Mouse (Mus musculus) embryonic facial prominence, embryonic 10.5 days (tissue): ENCODE measurements at regions not wholly inside any gene's neighbourhood (a gene's known extent, or its start where the extent isn't known, plus 50 kb on each side); places are given as distances from the start of the nearest gene placed in this dataset.

Source experiments
- DNase-seq: peaks from one replicate; pipeline ENCODE4 v3.0.0-alpha.2; 2017; ENCODE audit warnings: low spot score
- H3K27ac ChIP-seq: fragments of 300-500 bp; sonication (generic); replicated peaks from 2 replicates; pipeline ENCODE4 v1.5.1; 2016; ENCODE audit warnings: mild to moderate bottlenecking
- H3K27me3 ChIP-seq: fragments of 300-500 bp; sonication (generic); replicated peaks from 2 replicates; pipeline ENCODE4 v1.6.1; 2016; ENCODE audit warnings: low read depth, mild to moderate bottlenecking; ENCODE audit not compliant: poor library complexity, severe bottlenecking
- H3K36me3 ChIP-seq: fragments of 300-500 bp; sonication (generic); replicated peaks from 2 replicates; pipeline ENCODE4 v1.6.1; 2016; ENCODE audit warnings: mild to moderate bottlenecking, moderate library complexity
- H3K4me1 ChIP-seq: fragments of 300-500 bp; sonication (generic); 2 replicates; pipeline ENCODE4 v1.6.1; 2016
- H3K4me3 ChIP-seq: fragments of 300-500 bp; sonication (generic); 2 replicates; pipeline ENCODE4 v1.5.1; 2016; ENCODE audit warnings: mild to moderate bottlenecking, moderate library complexity
- H3K9me3 ChIP-seq: fragments of 300-500 bp; sonication (generic); 2 replicates; pipeline ENCODE4 v1.6.1; 2016; ENCODE audit warnings: mild to moderate bottlenecking
- WGBS: fragments of 180-500 bp; shearing (Covaris S2); methylation state at CpG from one replicate; pipeline ENCODE4 v1.1.7; 2016; 5-methylcytosine and 5-hydroxymethylcytosine counted together

DNA sequence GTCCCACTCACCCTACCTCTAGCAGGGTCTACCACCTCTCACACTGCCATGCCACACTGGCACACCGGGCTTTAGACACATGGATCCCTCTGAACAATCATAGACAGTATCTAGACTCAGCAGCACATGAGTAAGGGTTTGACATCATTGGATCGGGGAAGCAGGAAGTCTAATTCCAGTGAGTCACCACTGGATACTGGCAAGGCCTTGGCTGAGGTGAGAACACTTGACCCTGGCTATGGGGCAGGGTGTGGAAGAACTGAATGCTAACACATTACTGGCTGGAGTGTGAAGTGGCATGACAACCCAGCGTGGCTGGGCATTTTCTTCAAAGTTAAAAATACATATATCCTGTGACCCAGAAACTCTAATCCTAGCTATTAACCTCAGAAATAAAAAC, 114.4 kb downstream of the H2afy start:
- WGBS, result 82% methylated on average over 3 of the region's 3 CpGs

DNA sequence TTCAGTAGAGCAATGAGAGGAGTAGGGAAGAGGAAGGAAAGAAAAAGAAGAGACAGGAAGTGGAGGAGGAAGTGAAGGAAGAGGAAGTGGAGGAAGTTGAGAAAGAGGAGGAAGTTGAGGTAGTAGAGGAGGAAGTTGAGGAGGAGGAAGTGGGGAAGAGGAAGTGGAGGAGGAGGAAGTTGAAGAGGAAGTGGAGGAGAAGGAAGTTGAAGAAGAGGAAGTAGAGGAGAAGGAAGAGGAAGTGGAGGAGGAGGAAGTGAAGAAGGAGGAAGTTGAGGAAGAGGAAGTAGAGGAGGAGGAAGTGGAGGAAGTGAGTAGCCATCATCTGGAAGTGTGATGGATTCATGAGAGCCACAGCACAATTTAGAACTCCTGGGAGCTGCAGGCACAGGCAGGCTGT, 122.2 kb downstream of the H2afy start:
- H3K9me3 ChIP-seq, result no peaks in the 10 kb centered on the region

More for the DNA sequence above, 114.4 kb downstream of the H2afy start:
- no peaks in the 10 kb centered on the region for H3K9me3 ChIP-seq
- DNase-seq, result no peak
- no peak overlapping the region for H3K4me3 ChIP-seq
- peaks cover 30% of the 10 kb centered on the region for H3K4me1 ChIP-seq
- no peak overlapping the region for H3K27ac ChIP-seq
- no peaks in the 10 kb centered on the region for H3K36me3 ChIP-seq
- no peaks in the 10 kb centered on the region for H3K27me3 ChIP-seq

DNA sequence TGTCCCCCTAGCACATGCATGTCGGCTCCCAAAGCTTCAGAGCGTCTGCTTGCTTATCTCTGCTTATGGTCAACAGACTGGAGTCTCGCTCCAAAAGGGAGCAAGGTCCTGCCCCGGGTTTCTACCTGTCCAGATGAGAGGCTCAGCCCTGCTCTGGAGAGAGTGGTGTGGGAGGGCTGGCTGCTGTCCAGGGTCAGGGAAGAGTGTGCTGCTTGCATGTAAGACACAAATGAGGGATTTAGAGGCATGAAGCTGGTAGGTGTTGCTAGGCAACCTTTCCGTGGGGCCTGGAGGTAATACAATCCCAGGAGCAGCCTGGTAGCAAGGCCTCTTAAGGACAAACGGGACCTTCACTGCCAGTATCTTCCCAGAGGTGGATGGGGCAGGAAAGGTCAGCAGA, 125.7 kb downstream of the H2afy start:
- DNase-seq, result peak; percentile 60
- Histone ChIP-seq H3K36me3 (no peaks in the 10 kb centered on the region), H3K9me3 (no peaks in the 10 kb centered on the region), H3K4me1 (peaks cover 19% of the 10 kb centered on the region), H3K27ac (peak overlapping the region; percentile 1; the same call in 1 of the 2 replicates), H3K4me3 (no peak overlapping the region), H3K27me3 (0 out of 2 replicates have a peak, but pooled peaks cover 9% of the 10 kb centered on the region)
- 52% methylated on average over 6 of the region's 6 CpGs for WGBS

More for the DNA sequence above, 122.2 kb downstream of the H2afy start:
- Histone ChIP-seq H3K36me3 (no peaks in the 10 kb centered on the region), H3K4me3 (no peak overlapping the region), H3K27me3 (no peaks in the 10 kb centered on the region), H3K4me1 (peaks cover 20% of the 10 kb centered on the region), H3K27ac (no peak overlapping the region)
- DNase-seq, result no peak

DNA sequence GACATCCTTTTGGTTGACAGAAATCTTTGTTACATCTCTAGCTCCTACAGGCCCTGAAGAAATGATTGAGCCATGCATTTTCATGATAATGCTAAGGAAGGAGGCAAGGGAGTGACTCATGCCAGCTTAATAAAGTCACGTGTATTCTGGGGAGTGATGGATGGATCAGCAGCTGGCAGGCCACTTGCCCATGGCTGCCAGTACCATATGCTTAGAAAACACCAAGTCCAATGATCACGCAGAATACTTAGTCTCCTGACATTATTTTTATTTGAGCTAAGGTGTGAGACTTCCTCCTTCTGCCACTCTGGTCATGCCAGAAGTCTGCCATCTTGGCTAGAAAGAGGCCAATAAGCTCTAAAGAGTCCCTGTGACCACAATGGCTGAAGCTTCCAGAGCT, 129.3 kb downstream of the H2afy start:
- Histone ChIP-seq H3K27ac (no peak overlapping the region), H3K4me3 (no peak overlapping the region), H3K36me3 (no peaks in the 10 kb centered on the region), H3K4me1 (peaks cover 40% of the 10 kb centered on the region), H3K9me3 (no peaks in the 10 kb centered on the region), H3K27me3 (0 out of 2 replicates have a peak, but pooled peaks cover 9% of the 10 kb centered on the region)
- DNase-seq, result no peak
- WGBS, result 86% methylated on average over 2 of the region's 2 CpGs

DNA sequence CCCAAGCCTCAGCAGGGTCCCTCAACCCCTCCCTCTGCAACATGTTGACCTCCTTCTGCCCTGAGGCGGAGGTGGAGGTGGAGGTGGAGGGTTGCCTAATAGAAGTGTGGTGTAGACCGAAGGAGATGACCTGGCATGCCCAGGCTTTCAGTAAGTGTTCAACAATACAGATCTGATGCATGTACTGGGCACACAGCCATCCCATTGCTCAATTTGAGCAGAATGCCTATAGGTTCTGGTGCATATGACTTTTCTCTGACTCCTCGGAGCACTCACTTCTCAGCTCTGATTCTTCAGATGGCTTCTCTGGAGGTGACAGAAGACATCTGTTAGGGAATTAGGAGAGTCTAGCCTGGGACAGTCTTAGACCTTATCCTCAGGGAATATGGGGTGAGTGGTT, 130.4 kb downstream of the H2afy start:
- no peak for DNase-seq
- WGBS, result 83% methylated on average over 3 of the region's 3 CpGs
- no peak overlapping the region for H3K27ac ChIP-seq
- 0 out of 2 replicates have a peak, but pooled peaks cover 9% of the 10 kb centered on the region for H3K27me3 ChIP-seq
- H3K36me3 ChIP-seq, result no peaks in the 10 kb centered on the region
- H3K4me1 ChIP-seq, result peaks cover 37% of the 10 kb centered on the region
- no peaks in the 10 kb centered on the region for H3K9me3 ChIP-seq
- H3K4me3 ChIP-seq, result no peak overlapping the region

DNA sequence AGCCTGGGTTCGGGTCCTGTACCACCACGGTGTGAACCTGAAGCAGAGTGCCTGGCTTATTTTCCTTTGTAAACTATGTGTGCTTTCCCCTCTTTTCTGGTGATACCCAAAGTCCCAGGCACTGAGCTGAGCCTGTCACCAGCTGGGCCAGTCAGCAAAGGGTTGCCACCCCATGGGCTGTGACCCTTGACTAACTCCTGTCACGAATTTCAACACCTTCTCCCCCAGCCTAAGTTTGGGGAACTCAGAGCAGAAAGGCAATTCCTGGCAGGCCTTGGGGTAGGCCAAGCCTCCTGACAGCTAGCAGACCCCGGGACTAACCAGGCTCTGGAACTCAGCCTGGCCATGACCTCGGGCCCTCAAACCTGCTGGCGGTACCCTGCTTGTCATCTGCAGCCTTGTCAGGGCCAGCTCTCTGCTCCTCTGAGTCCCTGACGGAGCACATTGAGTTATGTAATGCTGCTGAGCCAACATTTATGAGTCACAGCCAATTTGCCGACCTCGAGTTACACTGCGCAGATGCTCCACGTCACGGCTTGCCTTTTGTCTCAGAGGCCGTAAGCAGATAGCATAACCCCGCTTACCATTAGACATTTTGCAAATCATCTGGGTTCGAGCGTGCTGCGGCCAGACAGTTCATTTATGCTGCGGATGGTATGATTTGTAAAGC, 132.3 kb downstream of the H2afy start:
- H3K27ac ChIP-seq, result peak overlapping the region; percentile 44

DNA sequence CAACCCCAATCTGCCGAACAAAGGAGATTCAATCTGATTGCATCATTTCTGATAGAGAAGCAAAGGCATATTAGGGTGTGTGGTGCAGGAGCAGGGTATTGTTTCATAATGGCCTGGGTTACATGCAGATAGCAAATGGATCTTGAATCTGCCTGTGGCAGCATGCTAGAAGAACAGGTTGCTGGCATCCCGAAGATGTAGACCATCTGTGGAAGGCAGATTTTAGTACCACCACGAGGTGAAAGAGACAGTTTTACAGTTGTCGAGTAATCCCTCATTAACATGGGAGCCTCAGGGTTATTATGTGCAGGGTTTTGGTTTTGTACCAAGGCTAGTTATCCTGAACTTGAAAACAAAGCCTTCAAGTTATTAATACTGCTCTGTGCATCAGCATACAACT, 140.9 kb downstream of the H2afy start:
- 85% methylated on average over 4 of the region's 4 CpGs for WGBS
- H3K27me3 ChIP-seq, result peaks cover 8% of the 10 kb centered on the region; the same call in 1 of the 2 replicates

More for the DNA sequence above, 132.3 kb downstream of the H2afy start:
- H3K4me3 ChIP-seq, result no peak overlapping the region
- H3K27me3 ChIP-seq, result 0 out of 2 replicates have a peak, but pooled peaks cover 9% of the 10 kb centered on the region
- peaks cover 25% of the 10 kb centered on the region for H3K4me1 ChIP-seq
- no peaks in the 10 kb centered on the region for H3K36me3 ChIP-seq
- H3K9me3 ChIP-seq, result no peaks in the 10 kb centered on the region
- WGBS, result 74% methylated on average over 18 of the region's 18 CpGs
- peak; percentile 75 for DNase-seq

DNA sequence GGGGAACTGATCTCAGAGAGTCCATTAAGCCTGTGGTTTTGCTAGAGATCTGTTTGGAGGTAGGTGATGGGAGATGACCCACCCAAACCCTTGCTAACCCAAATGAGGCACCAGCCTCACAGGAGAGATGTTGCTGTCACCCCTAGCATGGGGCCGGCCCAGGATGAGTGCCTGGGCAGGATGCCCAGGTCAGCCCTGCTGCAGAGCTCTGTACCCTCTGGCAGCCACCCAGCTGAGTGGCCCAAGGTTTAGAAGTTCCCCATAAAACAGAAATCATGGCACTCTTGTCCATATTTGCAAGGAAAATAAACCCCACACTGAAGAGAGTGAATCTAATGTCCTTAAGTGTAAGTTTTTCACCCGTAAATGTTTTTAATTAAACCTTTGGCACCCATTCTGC, 141.7 kb downstream of the H2afy start:
- no peak for DNase-seq
- Histone ChIP-seq H3K9me3 (no peaks in the 10 kb centered on the region), H3K27me3 (peaks cover 8% of the 10 kb centered on the region; the same call in 1 of the 2 replicates), H3K4me3 (no peak overlapping the region), H3K4me1 (peaks cover 28% of the 10 kb centered on the region), H3K27ac (no peak overlapping the region), H3K36me3 (no peaks in the 10 kb centered on the region)
- 94% methylated on average over 2 of the region's 2 CpGs for WGBS

More for the DNA sequence above, 140.9 kb downstream of the H2afy start:
- H3K4me3 ChIP-seq, result no peak overlapping the region
- no peak overlapping the region for H3K27ac ChIP-seq
- H3K4me1 ChIP-seq, result peaks cover 24% of the 10 kb centered on the region
- no peaks in the 10 kb centered on the region for H3K9me3 ChIP-seq
- DNase-seq, result no peak
- H3K36me3 ChIP-seq, result no peaks in the 10 kb centered on the region

DNA sequence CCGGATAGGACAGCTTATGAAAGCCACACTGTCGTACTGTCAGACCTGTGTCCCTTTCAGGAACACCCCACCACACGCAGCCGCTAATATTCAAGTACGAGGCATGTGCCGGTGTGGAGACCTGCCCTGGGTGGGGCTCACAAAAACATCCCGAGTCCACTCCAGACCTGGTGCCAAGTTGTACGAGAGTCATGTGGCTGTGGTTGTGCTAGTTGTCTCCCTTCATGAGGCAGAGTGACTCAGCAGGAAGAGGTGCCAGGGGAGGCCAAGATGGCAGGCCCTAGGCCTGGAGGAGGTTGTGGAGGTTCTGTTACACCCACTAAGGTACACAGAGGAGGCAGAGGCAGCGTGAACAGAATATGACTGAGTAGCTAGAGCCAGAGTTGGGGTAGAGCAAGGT, 143.5 kb downstream of the H2afy start:
- H3K36me3 ChIP-seq, result no peaks in the 10 kb centered on the region
- DNase-seq, result no peak
- no peak overlapping the region for H3K4me3 ChIP-seq
- WGBS, result 93% methylated on average over 9 of the region's 9 CpGs
- no peaks in the 10 kb centered on the region for H3K9me3 ChIP-seq
- H3K27me3 ChIP-seq, result peaks cover 13% of the 10 kb centered on the region; the same call in 1 of the 2 replicates
- H3K27ac ChIP-seq, result 0 out of 2 replicates have a peak overlapping the region, but pooled peaks have one; percentile 8
- peaks cover 34% of the 10 kb centered on the region for H3K4me1 ChIP-seq

DNA sequence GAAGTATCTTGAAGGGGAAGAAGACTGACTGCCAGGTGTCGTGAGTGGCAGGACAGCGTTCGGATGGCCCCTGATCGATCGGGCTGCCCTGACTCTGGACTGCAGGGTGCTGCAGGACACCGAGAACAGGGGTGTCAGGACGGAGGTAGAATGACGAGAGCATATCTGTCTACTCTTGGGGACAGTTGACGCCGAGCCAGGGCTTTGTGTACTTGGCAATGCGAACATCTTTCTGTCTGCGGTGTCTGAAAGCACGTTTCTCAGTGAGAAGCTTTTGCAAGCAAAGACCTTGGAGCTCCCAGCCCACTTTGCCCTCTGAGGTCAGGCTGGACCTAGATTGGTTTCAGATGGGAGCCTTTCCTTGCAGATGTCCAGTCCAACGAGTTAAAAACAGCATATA, 144.9 kb downstream of the H2afy start:
- Histone ChIP-seq H3K27me3 (peaks cover 10% of the 10 kb centered on the region; the same call in 1 of the 2 replicates), H3K36me3 (no peaks in the 10 kb centered on the region), H3K9me3 (no peaks in the 10 kb centered on the region), H3K4me1 (peaks cover 39% of the 10 kb centered on the region), H3K4me3 (no peak overlapping the region), H3K27ac (no peak overlapping the region)
- no peak for DNase-seq
- 72% methylated on average over 14 of the region's 14 CpGs for WGBS

DNA sequence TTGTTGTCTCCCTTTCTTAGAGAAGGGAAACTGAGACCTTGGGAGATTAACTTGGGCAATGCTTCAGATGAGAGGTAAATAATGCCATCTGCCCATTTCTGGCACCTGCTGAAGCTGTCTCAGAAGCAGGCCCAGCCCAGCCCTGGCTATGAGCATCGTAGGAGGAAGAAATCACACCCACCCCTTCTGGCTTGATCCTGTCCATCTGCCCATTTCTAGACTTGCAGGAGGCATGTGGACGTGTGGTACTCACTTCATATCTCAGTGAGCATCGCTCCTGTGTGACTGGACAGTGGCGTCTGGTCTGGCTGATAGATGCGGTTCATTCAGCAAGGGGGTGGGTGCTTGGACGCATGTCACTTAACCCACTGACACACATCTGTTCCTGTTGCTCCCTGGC, 146.0 kb downstream of the H2afy start:
- H3K4me3 ChIP-seq, result no peak overlapping the region
- peaks cover 13% of the 10 kb centered on the region; the same call in 1 of the 2 replicates for H3K27me3 ChIP-seq
- H3K27ac ChIP-seq, result no peak overlapping the region
- WGBS, result 83% methylated on average over 6 of the region's 6 CpGs
- H3K36me3 ChIP-seq, result no peaks in the 10 kb centered on the region
- peaks cover 49% of the 10 kb centered on the region for H3K4me1 ChIP-seq
- no peak for DNase-seq
- H3K9me3 ChIP-seq, result no peaks in the 10 kb centered on the region

DNA sequence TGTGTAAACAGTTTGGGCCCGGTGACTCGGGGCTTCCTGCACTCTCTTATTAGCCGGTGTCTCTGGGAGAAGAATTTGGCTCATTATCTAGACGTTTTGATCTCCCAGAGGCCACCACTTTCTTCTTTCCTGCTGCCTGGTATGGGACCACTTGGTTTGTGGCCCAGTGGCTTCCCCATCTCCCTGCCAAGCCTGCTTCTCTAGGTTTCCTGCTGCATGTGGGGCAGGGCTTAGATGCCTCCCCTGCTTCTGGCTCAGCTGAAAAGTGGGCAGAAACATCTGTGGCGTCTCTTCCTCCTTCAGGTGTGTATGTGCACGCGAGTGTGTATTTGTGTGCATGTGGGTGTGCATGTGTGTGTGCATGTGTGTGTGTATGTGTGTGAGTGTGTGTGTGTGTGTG, 146.8 kb downstream of the H2afy start:
- no peak for DNase-seq
- Histone ChIP-seq H3K36me3 (no peaks in the 10 kb centered on the region), H3K4me1 (peaks cover 57% of the 10 kb centered on the region), H3K4me3 (no peak overlapping the region), H3K27ac (no peak overlapping the region; the same call in 1 of the 2 replicates), H3K27me3 (peaks cover 20% of the 10 kb centered on the region), H3K9me3 (no peaks in the 10 kb centered on the region)
- WGBS, result 44% methylated on average over 7 of the region's 7 CpGs

DNA sequence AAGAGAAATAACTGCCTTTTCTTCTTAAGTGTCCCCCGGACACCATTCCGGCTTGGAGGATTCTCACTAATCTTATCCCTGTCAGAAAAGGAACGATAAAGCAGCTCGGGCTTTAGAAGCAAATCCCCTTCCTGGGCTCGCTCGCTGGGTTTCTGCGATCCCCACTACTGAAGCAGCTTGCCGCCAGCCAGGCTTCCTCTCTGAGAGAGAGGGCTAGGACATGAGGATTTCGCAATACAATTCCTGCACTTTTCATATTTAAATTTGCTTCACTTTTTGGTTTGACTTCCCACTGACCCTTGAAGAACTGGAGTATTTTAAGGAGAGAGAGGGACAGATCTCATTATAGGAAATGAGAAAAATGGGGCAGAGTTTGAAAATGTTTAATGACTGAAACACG, 149.4 kb upstream of the Pitx1 start:
- H3K27me3 ChIP-seq, result peaks cover 44% of the 10 kb centered on the region
- H3K27ac ChIP-seq, result no peak overlapping the region
- H3K4me3 ChIP-seq, result no peak overlapping the region
- H3K4me1 ChIP-seq, result peaks cover 73% of the 10 kb centered on the region
- 21% methylated on average over 10 of the region's 10 CpGs for WGBS
- H3K9me3 ChIP-seq, result no peaks in the 10 kb centered on the region
- H3K36me3 ChIP-seq, result no peaks in the 10 kb centered on the region
- peak; percentile 30 for DNase-seq
